Mouse (Mus musculus) granulocyte monocyte progenitor cell, adult 5-6 weeks (primary cell): Measurements from ENCODE around the gene Pif1. TPM values are rescaled to one million over a fixed set of nuclear protein-coding genes. Genes with fewer than 3 reads are reported as not detected.

Experiments
- ATAC-seq: replicated peaks from 2 replicates; pipeline ENCODE4 v1.8.0; 2016; ENCODE audit warnings: mild to moderate bottlenecking, moderate TSS enrichment, inconsistent platforms; ENCODE audit not compliant: poor library complexity, severe bottlenecking
- total RNA-seq, 2 experiments: library from RNA; stranded (forward) in 1 of 2; stranded (reverse) in 1 of 2; fragments of 200-712, 200-1000 nt in 1 of 2; fragments of >200 nt in 1 of 2; fragmentation: Nextera tagmentation in 1 of 2; gene quantifications; 2 replicates each; pipeline ENCODE4 v1.2.3; 2014 to 2017

The Pif1 gene
- total RNA-seq, 2 experiments from 2014 or later: 5.4 to 8.7 TPM

- peak; percentile 56 for ATAC-seq
Observed at GRCm38 (mm10) chr9:65587573-65588358, 806 bp downstream of the Pif1 start.

- ATAC-seq: no peak
Observed at GRCm38 (mm10) chr9:65589091-65589490, 2.1 kb downstream of the Pif1 start.

GRCm38 (mm10) chr9:65592721-65593120 is 5.8 kb downstream of the Pif1 start:
- no peak for ATAC-seq

GRCm38 (mm10) chr9:65593596-65593995 is 6.6 kb downstream of the Pif1 start:
- no peak for ATAC-seq

GRCm38 (mm10) chr9:65598765-65599249 is 11.8 kb downstream of the Pif1 start:
- no peak; the same call in 1 of the 2 replicates for ATAC-seq

- no peak for ATAC-seq
Observed at GRCm38 (mm10) chr9:65600951-65601350, 14.0 kb downstream of the Pif1 start.

- ATAC-seq: no peak; the same call in 1 of the 2 replicates
Observed at GRCm38 (mm10) chr9:65603401-65604102, 16.6 kb downstream of the Pif1 start.

GRCm38 (mm10) chr9:65605471-65606136 is 18.6 kb downstream of the Pif1 start:
- ATAC-seq: peak; percentile 94

- no peak for ATAC-seq
Observed at GRCm38 (mm10) chr9:65606321-65607109, 19.6 kb downstream of the Pif1 start.

GRCm38 (mm10) chr9:65607120-65607519 is 20.2 kb downstream of the Pif1 start:
- no peak for ATAC-seq

GRCm38 (mm10) chr9:65611969-65612486 is 25.1 kb downstream of the Pif1 start:
- ATAC-seq: no peak

GRCm38 (mm10) chr9:65613098-65613497 is 26.1 kb downstream of the Pif1 start:
- ATAC-seq: no peak

- ATAC-seq: no peak
Observed at GRCm38 (mm10) chr9:65619311-65619710, 32.4 kb downstream of the Pif1 start.

GRCm38 (mm10) chr9:65621196-65621595 is 34.2 kb downstream of the Pif1 start:
- ATAC-seq: no peak

GRCm38 (mm10) chr9:65621666-65622065 is 34.7 kb downstream of the Pif1 start:
- ATAC-seq: no peak

- no peak for ATAC-seq
Observed at GRCm38 (mm10) chr9:65622826-65623225, 35.9 kb downstream of the Pif1 start.

GRCm38 (mm10) chr9:65624266-65624665 is 37.3 kb downstream of the Pif1 start:
- no peak for ATAC-seq

- ATAC-seq: 0 out of 2 replicates have a peak, but pooled peaks have one; percentile 1
Observed at GRCm38 (mm10) chr9:65629025-65629766, 42.2 kb downstream of the Pif1 start, which contains the start of gene Rbpms2. Gene Rbpms2, plus strand, starts transcription at chr9:65629648.
